Mouse (Mus musculus): ENCODE data around the gene Gm17402.

Gene Gm17402

GRCm38 (mm10) chr3:67375063-67375462, at the start of gene Gm17402:
Gene Gm17402, minus strand, starts transcription at chr3:67375163.
- no peak for DNase-seq (ENCODE audit: low spot score in 2 of 2)

DNA sequence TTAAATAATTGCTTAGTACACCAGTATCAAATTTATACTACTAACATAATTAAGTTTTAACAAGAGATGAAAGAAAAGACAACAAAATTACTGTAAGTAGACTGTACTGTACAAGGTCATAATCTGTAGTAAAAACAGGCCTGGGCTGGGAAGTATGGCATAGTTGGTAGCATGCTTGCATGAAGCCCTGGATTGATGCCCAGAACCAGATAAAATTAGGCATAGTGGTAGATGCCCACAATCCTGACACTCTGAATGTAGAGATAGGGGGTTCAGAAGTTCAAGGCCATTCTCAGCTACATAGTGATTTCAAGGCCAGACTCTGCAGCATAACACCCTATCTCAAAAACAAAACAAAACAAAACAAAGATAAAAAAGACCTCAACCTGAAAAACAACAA, 3.3 kb upstream of the Gm17402 start:
- peak; percentile 31 to 62 for DNase-seq (ENCODE audit: low spot score in 2 of 2)

GRCm38 (mm10) chr3:67374360-67374778, 594 bp downstream of the Gm17402 start:
- no peak for DNase-seq (ENCODE audit: low spot score in 2 of 2)

- peak; percentile 82 to 87 for DNase-seq (ENCODE audit: low spot score in 2 of 2)
Measured at GRCm38 (mm10) chr3:67373872-67374271, 1.1 kb downstream of the Gm17402 start, which contains the start of gene Mlf1. Gene Mlf1, plus strand, starts transcription at chr3:67374097.

GRCm38 (mm10) chr3:67372781-67373180, 2.2 kb downstream of the Gm17402 start:
- peak; percentile 60 to 61 for DNase-seq (ENCODE audit: low spot score in 2 of 2)

GRCm38 (mm10) chr3:67372194-67372593, 2.8 kb downstream of the Gm17402 start:
- DNase-seq (ENCODE audit: low spot score in 2 of 2) = no peak

GRCm38 (mm10) chr3:67369407-67370079, 5.4 kb downstream of the Gm17402 start:
- DNase-seq (ENCODE audit: low spot score in 2 of 2) = peak in 1 of 2 experiments; percentile 39

GRCm38 (mm10) chr3:67367481-67367880, 7.5 kb downstream of the Gm17402 start:
- DNase-seq (ENCODE audit: low spot score in 2 of 2) = peak; percentile 19 to 56

DNA sequence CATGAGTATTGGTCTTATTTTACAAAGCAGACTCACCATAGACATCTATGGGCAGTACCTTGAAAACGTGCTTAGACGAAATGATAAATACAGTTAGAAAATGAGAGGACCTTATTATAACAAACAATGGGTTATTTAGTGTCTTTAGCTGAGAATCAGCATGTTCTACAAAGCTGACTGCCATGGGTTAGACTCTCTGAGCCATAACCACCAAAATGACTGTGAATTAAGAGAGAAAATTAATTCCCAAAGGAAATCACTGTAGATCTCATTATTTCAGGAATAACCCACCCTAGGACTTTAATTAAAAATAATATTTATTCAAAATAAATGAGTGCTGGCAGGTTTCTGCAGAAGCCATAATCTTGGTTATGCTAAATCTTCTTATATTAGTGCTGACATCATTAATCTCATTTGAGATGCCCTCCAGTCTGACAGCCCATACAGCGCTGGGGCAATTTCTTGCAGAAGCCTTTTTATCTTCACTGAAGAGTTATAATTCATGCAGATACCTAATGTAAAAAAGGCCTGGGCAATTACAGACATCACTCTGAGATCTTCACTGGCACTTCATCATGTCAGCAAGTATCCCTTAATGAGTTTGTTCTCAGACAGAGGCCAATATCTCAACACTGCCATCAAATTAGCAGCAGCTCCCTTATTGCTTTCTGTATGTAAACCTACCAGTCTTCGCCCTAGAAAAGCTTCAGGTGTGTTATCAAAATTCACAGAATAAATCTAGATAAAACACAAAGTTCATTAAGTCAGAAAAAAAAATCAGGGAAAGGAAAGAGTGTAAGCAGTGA, 8.7 kb downstream of the Gm17402 start:
- DNase-seq (ENCODE audit: low spot score in 2 of 2) = no peak

DNA sequence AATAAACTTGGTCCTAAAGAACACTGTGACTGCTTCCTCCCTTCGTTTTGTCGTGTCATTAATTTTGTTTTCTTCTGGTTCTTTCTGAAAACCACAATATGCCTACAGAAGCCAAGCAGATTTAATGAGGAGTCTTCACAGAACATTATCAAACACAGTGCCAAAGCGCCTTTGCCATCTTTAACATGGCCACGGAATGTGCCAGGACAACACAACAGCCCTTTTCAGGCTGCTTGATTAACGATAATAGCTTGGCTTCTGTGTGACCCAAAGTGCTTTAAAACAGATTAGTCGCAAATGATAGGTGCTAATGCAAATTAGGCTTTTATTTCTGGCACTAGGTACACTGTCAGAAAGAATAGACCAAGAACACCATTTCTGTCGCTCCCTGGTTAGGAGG, 16.6 kb downstream of the Gm17402 start:
- DNase-seq (ENCODE audit: low spot score in 2 of 2) = no peak

DNA sequence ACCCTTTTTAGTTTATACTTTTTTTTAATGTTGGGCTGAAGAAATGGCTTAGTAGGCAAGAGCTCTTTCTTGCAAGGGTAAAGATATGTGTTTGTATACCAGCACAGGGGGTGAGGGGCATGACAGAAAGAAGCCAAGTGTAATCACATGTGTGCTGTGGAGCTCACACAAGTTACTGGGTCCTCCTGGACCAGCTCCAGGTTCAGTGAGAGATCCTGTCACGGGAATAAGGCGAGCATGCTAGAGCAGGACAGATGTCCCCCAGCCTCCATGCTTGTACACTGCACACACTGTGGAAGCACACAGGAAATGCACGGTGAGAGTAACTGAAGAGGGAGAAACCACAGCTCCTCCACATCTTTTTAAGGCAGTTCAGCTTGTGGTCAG, 22.2 kb downstream of the Gm17402 start:
- DNase-seq (ENCODE audit: low spot score in 2 of 2) = no peak

GRCm38 (mm10) chr3:67352128-67352762, 22.7 kb downstream of the Gm17402 start:
- no peak for DNase-seq (ENCODE audit: low spot score in 2 of 2)

GRCm38 (mm10) chr3:67351406-67352127, 23.4 kb downstream of the Gm17402 start:
- DNase-seq (ENCODE audit: low spot score in 2 of 2) = no peak

DNA sequence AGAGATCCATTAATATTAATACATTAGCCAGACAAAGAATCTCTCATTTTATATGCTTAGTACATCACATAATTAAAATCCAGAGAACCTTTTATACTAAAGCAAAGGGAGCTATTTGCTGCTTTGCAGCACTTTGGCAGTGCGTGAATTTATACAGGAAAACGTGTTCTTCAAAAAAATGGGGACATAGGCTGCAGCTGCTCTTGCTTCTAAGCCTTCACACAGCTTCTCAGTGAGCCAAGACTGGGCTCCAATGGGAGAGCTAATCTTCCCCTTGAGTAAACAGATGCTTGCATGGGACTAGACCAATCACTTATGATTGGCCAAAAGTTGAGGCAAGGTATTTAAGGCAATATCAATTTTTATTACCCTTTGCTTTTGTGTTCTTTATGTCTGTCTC, 28.3 kb downstream of the Gm17402 start:
- no peak for DNase-seq (ENCODE audit: low spot score in 2 of 2)

DNA sequence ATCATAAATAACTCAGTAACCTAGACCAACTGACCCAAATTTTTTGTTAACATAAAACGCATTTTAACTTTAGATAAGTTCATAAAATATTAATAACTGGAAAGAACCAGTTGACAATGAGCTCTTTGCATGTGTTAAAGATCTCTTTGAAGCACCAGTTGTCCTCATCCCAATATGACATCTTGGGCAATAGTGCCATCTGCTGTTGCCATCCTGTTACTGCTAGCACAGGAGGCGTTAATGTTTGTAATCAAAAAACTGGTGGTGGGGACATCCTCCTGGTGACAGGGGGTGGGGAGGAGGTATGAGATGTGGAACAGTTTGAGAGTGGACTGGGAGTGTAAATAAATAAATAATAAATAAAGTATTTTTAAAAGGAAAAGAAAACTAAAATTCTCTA, 30.4 kb downstream of the Gm17402 start:
- peak in 1 of 2 experiments; percentile 14 for DNase-seq (ENCODE audit: low spot score in 2 of 2)

DNA sequence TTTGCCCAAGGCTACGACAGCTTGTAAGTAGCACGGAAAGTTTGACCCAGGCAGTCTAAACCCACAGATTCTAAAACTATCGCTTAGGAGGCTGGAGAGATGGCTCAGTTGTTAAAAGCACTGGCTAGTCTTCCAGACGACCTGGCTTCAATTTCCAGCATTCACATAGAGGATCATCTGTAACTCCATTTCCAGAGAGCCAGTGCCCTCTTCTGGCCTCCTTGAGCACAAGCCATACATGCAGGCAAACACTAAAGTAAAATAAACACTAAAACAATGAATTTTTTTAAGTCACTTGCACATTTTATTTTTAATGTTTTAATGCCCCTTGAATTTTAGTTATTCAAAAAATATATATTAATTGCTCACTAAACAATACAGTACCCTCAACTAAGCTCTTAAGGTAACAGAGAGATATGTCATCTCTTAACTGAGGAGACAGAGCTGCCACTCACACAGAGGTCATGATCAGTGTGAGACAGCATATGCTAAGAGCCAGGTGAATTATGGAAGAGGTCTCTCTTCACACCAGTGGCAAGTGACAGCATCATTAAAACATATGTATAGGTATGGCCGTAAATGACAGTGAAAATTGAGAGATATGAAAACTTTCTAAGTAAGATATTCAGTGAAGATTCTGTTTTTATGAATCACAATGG, 31.8 kb downstream of the Gm17402 start:
- no peak for DNase-seq (ENCODE audit: low spot score in 2 of 2)

GRCm38 (mm10) chr3:67340921-67341320, 34.0 kb downstream of the Gm17402 start:
- no peak for DNase-seq (ENCODE audit: low spot score in 2 of 2)

DNA sequence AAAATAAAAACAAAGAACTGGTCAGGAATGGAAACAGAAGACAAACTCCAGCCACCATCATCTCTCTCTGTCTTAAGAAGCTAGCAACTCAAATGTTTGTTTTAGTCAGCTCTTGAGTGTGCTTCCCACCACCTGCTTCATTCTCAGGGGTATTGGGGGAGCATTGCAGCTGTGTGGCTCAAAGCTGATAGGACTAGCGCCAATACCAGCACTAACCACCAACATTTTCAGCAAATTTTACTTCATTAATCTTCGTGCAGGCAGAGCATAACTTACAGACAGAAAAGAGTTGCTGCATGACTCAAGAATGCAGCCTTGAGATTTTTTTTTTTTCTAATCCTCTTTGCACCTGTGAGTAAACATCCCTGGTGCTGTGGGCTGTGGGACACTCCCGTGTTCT, 35.4 kb downstream of the Gm17402 start:
- DNase-seq (ENCODE audit: low spot score in 2 of 2) = no peak

GRCm38 (mm10) chr3:67322422-67322821, 52.5 kb downstream of the Gm17402 start:
- no peak for DNase-seq (ENCODE audit: low spot score in 2 of 2)
